Mouse (Mus musculus): ENCODE measurements around the gene C530008M17Rik.

C530008M17Rik gene

GRCm38 (mm10) chr5:76839786-76840185, 183.5 kb downstream of the C530008M17Rik start:
- no peak for DNase-seq (ENCODE audit: low spot score)

GRCm38 (mm10) chr5:76841859-76842258, 185.5 kb downstream of the C530008M17Rik start:
- DNase-seq (ENCODE audit: low spot score) = no peak

GRCm38 (mm10) chr5:76843448-76843847, 187.1 kb downstream of the C530008M17Rik start:
- no peak for DNase-seq (ENCODE audit: low spot score)

GRCm38 (mm10) chr5:76843851-76844419, 187.6 kb downstream of the C530008M17Rik start:
- DNase-seq (ENCODE audit: low spot score) = no peak

- no peak for DNase-seq (ENCODE audit: low spot score)
Observed at GRCm38 (mm10) chr5:76844618-76845186, 188.4 kb downstream of the C530008M17Rik start.

- DNase-seq (ENCODE audit: low spot score) = no peak
Observed at GRCm38 (mm10) chr5:76847106-76847505, 190.8 kb downstream of the C530008M17Rik start.

GRCm38 (mm10) chr5:76851316-76851715, 195.0 kb downstream of the C530008M17Rik start:
- DNase-seq (ENCODE audit: low spot score) = no peak

- DNase-seq (ENCODE audit: low spot score) = no peak
Observed at GRCm38 (mm10) chr5:76853549-76853948, 197.2 kb downstream of the C530008M17Rik start.

GRCm38 (mm10) chr5:76855829-76856600, 199.7 kb downstream of the C530008M17Rik start:
- no peak for DNase-seq (ENCODE audit: low spot score)

- no peak for DNase-seq (ENCODE audit: low spot score)
Observed at GRCm38 (mm10) chr5:76857103-76858015, 201.0 kb downstream of the C530008M17Rik start.

GRCm38 (mm10) chr5:76858444-76858843, 202.1 kb downstream of the C530008M17Rik start:
- DNase-seq (ENCODE audit: low spot score) = no peak

- DNase-seq (ENCODE audit: low spot score) = no peak
Observed at GRCm38 (mm10) chr5:76866819-76867218, 210.5 kb downstream of the C530008M17Rik start.

GRCm38 (mm10) chr5:76868693-76869286, 212.5 kb downstream of the C530008M17Rik start:
- no peak for DNase-seq (ENCODE audit: low spot score)

- no peak for DNase-seq (ENCODE audit: low spot score)
Observed at GRCm38 (mm10) chr5:76869553-76869952, 213.2 kb downstream of the C530008M17Rik start.

GRCm38 (mm10) chr5:76876106-76876758, 219.9 kb downstream of the C530008M17Rik start:
- DNase-seq (ENCODE audit: low spot score) = no peak

GRCm38 (mm10) chr5:76884107-76884506, 227.8 kb downstream of the C530008M17Rik start:
- DNase-seq (ENCODE audit: low spot score) = no peak

- DNase-seq (ENCODE audit: low spot score) = no peak
Observed at GRCm38 (mm10) chr5:76887011-76887410, 230.7 kb downstream of the C530008M17Rik start.

GRCm38 (mm10) chr5:76892608-76893007, 236.3 kb downstream of the C530008M17Rik start:
- no peak for DNase-seq (ENCODE audit: low spot score)

- DNase-seq (ENCODE audit: low spot score) = no peak
Observed at GRCm38 (mm10) chr5:76893084-76893483, 236.8 kb downstream of the C530008M17Rik start.

- no peak for DNase-seq (ENCODE audit: low spot score)
Observed at GRCm38 (mm10) chr5:76902131-76902530, 245.8 kb downstream of the C530008M17Rik start.

GRCm38 (mm10) chr5:76904713-76905404, 248.5 kb downstream of the C530008M17Rik start:
- DNase-seq (ENCODE audit: low spot score) = no peak

Data from urinary bladder, postnatal 10 days (tissue).